Mouse (Mus musculus): ENCODE data around the gene Igfbp6. TPM values are rescaled to one million over a fixed set of nuclear protein-coding genes. Genes with fewer than 3 reads are reported as not detected.

Gene Igfbp6
- polyA plus RNA-seq, 1 experiment from 2014 or later: 3.7 TPM

GRCm38 (mm10) chr15:102102548-102103121, 41.5 kb upstream of the Igfbp6 start:
- WGBS: 15% methylated on average over 6 of the region's 6 CpGs
- Histone ChIP-seq H3K36me3 (peaks cover 28% of the 10 kb centered on the region), H3K27me3 (replicated peaks) (0 out of 2 replicates have a peak, but pooled peaks cover 15% of the 10 kb centered on the region), H3K4me1 (peaks cover 96% of the 10 kb centered on the region), H3K9me3 (no peaks in the 10 kb centered on the region), H3K9ac (peak overlapping the region; percentile 86), H3K4me3 (peak overlapping the region; percentile 64), H3K4me2 (peak overlapping the region; percentile 89), H3K27ac (replicated peaks) (peak overlapping the region; percentile 98)
- ATAC-seq (ENCODE audit: extremely low read depth, insufficient number of reproducible peaks, low FRiP score, low TSS enrichment): no peak

- ATAC-seq (ENCODE audit: extremely low read depth, insufficient number of reproducible peaks, low FRiP score, low TSS enrichment): no peak
- H3K4me3 ChIP-seq: peak overlapping the region; percentile 64
- H3K27ac ChIP-seq (replicated peaks): peak overlapping the region; percentile 98
- 5% methylated on average over 14 of the region's 14 CpGs for WGBS
- H3K4me2 ChIP-seq: peak overlapping the region; percentile 89
- H3K4me1 ChIP-seq: peaks cover 96% of the 10 kb centered on the region
- H3K27me3 ChIP-seq (replicated peaks): 0 out of 2 replicates have a peak, but pooled peaks cover 15% of the 10 kb centered on the region
- H3K9ac ChIP-seq: peak overlapping the region; percentile 86
- H3K9me3 ChIP-seq: no peaks in the 10 kb centered on the region
- peaks cover 28% of the 10 kb centered on the region for H3K36me3 ChIP-seq
Observed at GRCm38 (mm10) chr15:102103371-102103946, 40.7 kb upstream of the Igfbp6 start.

DNA sequence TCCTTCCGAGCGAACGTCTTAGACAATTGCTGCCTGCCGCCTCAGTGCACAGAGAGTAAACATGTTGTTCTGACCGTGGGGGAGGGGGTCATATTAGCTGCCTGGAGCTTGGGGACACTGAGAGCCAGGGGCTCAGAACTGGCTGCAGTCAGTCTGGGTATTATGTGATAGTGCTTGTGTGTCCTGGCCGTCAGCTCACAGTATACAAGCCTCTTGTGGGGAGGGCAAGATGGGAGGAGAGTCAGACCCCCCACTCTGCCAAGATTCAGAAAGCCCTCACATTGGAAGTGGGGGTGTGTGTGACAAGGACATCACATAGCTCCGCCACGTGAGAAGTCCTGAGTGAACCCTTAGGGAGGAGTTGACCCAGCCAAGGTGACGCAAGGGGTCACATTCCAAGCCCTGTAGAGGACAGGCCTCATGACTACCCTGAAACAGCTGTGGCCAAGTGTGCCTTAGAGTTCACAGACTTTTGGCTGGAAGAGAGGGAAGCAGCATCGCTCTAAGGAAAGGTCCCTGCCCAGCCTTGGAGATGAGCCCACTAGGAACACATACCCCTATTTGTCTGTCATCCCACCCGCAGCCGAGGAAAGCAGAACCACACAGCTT, 40.1 kb upstream of the Igfbp6 start:
- Histone ChIP-seq H3K9me3 (no peaks in the 10 kb centered on the region), H3K4me1 (peaks cover 96% of the 10 kb centered on the region), H3K36me3 (peaks cover 31% of the 10 kb centered on the region), H3K27ac (replicated peaks) (peak overlapping the region; percentile 98), H3K4me2 (peak overlapping the region; percentile 89), H3K9ac (peak overlapping the region; percentile 86), H3K4me3 (peak overlapping the region; percentile 64), H3K27me3 (replicated peaks) (0 out of 2 replicates have a peak, but pooled peaks cover 15% of the 10 kb centered on the region)
- ATAC-seq (ENCODE audit: extremely low read depth, insufficient number of reproducible peaks, low FRiP score, low TSS enrichment): no peak
- 20% methylated on average over 12 of the region's 12 CpGs for WGBS

GRCm38 (mm10) chr15:102105360-102105759, 38.8 kb upstream of the Igfbp6 start:
- Histone ChIP-seq H3K36me3 (peaks cover 44% of the 10 kb centered on the region), H3K4me1 (peaks cover 91% of the 10 kb centered on the region), H3K27ac (replicated peaks) (peak overlapping the region; percentile 98), H3K9ac (peak overlapping the region; percentile 68), H3K9me3 (no peaks in the 10 kb centered on the region), H3K27me3 (replicated peaks) (0 out of 2 replicates have a peak, but pooled peaks cover 15% of the 10 kb centered on the region), H3K4me2 (peak overlapping the region; percentile 89), H3K4me3 (peak overlapping the region; percentile 38)
- WGBS: 34% methylated on average over 5 of the region's 5 CpGs
- no peak for ATAC-seq (ENCODE audit: extremely low read depth, insufficient number of reproducible peaks, low FRiP score, low TSS enrichment)

DNA sequence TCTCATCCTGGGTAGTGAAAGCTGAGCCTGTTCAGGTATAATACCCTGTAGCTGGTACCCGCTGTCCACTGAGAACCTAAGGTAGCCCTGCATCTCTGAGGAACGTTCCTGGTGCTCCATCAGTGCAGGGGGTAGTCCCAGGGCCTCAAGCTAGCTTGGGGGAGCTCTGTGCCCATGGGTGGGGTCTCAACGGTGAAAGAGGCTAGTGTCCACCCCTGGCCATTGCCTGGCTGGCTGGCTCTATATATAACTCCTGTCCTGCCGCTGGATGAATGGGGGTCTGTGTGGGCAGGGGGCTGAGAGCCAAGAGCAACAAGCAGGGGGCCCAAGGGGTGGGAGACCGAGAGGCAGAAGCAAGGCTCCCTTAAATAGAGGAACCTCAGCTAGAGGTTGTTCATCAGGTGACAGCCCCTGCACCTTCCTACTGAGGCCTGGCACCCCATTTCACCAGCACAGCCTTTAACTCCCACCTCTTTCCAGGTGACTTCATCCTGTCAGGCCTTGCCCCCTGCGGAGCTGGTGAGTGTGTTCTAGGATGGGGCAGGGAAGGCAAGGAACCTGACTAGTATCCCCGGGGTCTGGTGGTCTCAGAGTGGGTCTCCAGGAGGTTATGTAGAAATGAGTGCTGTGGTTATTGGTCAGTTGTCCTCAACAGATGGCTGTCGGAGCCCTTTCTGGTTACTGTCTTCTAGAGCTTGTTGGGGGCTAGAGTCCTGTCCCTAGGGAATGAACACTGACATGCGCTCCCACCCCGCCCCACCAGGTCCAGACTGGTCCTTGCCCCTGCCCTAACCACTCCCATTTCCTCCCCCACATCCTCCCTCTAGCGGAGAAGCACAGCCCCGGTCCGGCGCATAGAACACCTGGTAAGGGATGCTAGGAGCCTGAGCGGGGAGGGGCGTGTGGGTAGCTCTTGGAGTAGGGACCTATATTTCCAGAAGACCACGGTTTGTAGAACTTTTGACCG, 38.1 kb upstream of the Igfbp6 start:
- 0 out of 2 replicates have a peak, but pooled peaks cover 15% of the 10 kb centered on the region for H3K27me3 ChIP-seq (replicated peaks)
- peaks cover 88% of the 10 kb centered on the region for H3K4me1 ChIP-seq
- H3K27ac ChIP-seq (replicated peaks): peak overlapping the region; percentile 98
- peak overlapping the region; percentile 89 for H3K4me2 ChIP-seq
- H3K36me3 ChIP-seq: peaks cover 51% of the 10 kb centered on the region
- peak overlapping the region; percentile 68 for H3K9ac ChIP-seq
- no peaks in the 10 kb centered on the region for H3K9me3 ChIP-seq
- ATAC-seq (ENCODE audit: extremely low read depth, insufficient number of reproducible peaks, low FRiP score, low TSS enrichment): no peak
- peak overlapping the region; percentile 38 for H3K4me3 ChIP-seq
- WGBS: 29% methylated on average over 18 of the region's 18 CpGs

- Histone ChIP-seq H3K4me2 (peak overlapping the region; percentile 89), H3K27ac (replicated peaks) (no peak overlapping the region), H3K9ac (peak overlapping the region; percentile 30), H3K27me3 (replicated peaks) (0 out of 2 replicates have a peak, but pooled peaks cover 15% of the 10 kb centered on the region), H3K9me3 (no peaks in the 10 kb centered on the region), H3K4me3 (peak overlapping the region; percentile 38), H3K36me3 (peaks cover 59% of the 10 kb centered on the region), H3K4me1 (peaks cover 79% of the 10 kb centered on the region)
- 16% methylated on average over 38 of the region's 38 CpGs for WGBS
- ATAC-seq (ENCODE audit: extremely low read depth, insufficient number of reproducible peaks, low FRiP score, low TSS enrichment): no peak
Observed at GRCm38 (mm10) chr15:102106754-102107456, 37.3 kb upstream of the Igfbp6 start.

DNA sequence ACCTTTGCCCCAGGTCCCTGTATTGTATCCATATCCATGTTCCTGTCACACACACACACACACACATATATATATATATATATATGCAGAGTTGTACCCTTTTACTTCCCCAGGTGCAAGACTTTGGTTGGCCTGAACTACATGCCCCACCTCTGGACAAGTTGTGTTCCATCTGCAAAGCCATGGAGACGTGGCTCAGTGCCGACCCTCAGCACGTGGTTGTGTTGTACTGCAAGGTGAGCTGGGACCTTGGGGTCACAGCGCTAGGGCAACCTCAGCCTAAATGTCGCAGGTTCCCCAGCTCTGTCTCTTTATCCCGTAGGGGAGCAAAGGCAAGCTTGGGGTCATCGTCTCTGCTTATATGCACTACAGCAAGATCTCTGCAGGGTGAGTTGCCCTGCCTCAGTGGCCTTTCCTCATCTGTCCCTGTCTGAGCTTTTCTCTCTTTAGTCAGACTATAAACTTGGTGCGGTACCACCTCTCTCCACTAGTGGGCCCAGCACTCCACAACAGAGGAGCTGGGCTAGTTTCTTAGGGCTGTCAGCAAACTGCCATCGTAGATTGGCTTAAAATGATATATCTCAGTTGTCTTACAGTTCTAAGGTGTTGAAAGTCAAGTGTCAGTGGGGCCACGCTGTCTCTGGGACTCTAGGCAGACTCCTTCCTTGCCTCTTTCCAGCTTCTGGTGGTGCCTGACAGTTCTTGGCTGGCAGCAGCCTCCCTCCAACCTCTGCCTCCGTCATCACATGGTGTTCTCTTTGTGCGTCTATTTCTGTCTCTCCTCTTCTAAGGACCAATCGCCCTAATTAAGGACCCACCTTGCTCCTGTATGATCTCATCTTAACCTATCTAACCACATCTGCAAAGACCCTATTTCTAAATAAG, 36.2 kb upstream of the Igfbp6 start:
- WGBS: 38% methylated on average over 13 of the region's 13 CpGs
- Histone ChIP-seq H3K36me3 (peaks cover 70% of the 10 kb centered on the region), H3K4me3 (no peak overlapping the region), H3K27me3 (replicated peaks) (0 out of 2 replicates have a peak, but pooled peaks cover 15% of the 10 kb centered on the region), H3K4me2 (0 out of 2 replicates have a peak overlapping the region, but pooled peaks have one; percentile 89), H3K4me1 (peaks cover 69% of the 10 kb centered on the region), H3K27ac (replicated peaks) (0 out of 2 replicates have a peak overlapping the region, but pooled peaks have one; percentile 22), H3K9ac (no peak overlapping the region), H3K9me3 (no peaks in the 10 kb centered on the region)
- no peak for ATAC-seq (ENCODE audit: extremely low read depth, insufficient number of reproducible peaks, low FRiP score, low TSS enrichment)

DNA sequence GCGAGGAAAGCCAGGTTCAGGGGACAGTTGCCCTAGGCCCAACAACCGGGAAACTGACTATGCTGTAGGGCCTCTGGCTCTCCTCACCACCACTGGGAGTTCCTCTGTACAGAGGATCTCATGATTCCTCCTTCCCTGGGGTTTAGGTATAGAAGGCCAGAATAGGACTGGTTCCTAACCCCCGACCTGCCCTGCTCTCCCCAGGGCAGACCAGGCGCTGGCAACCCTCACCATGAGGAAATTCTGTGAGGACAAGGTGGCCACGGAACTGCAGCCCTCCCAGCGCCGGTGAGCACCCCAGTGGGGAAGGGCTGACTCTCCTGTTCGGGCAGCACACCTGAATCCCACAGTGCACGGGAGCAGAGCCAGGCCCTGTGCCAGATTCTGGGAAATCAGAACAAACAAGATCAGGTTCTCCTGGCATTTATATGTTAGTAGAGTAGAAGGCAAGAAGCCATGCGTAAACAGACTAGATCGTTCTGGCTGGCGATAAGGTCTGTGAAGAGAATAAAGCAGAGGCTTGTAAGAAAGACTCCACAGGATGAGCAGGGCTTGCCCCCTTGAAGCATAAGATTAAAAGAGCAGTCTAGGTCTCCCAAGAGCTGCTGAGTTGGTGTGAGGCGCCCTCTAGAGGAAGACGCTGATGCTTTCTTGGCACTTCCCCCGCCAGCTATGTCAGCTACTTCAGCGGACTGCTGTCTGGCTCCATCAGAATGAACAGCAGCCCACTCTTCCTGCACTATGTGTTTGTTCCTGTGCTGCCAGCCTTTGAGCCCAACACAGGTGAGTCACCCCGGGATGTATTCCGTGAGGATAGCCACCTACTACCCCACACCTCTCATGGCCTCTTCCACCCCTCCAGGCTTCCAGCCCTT, 35.3 kb upstream of the Igfbp6 start:
- Histone ChIP-seq H3K4me1 (peaks cover 60% of the 10 kb centered on the region), H3K4me3 (no peak overlapping the region), H3K9me3 (no peaks in the 10 kb centered on the region), H3K27me3 (replicated peaks) (0 out of 2 replicates have a peak, but pooled peaks cover 15% of the 10 kb centered on the region), H3K9ac (peak overlapping the region; percentile 30), H3K4me2 (no peak overlapping the region), H3K27ac (replicated peaks) (peak overlapping the region; percentile 22; the same call in 1 of the 2 replicates), H3K36me3 (peaks cover 79% of the 10 kb centered on the region)
- no peak for ATAC-seq (ENCODE audit: extremely low read depth, insufficient number of reproducible peaks, low FRiP score, low TSS enrichment)
- WGBS: 51% methylated on average over 18 of the region's 18 CpGs

DNA sequence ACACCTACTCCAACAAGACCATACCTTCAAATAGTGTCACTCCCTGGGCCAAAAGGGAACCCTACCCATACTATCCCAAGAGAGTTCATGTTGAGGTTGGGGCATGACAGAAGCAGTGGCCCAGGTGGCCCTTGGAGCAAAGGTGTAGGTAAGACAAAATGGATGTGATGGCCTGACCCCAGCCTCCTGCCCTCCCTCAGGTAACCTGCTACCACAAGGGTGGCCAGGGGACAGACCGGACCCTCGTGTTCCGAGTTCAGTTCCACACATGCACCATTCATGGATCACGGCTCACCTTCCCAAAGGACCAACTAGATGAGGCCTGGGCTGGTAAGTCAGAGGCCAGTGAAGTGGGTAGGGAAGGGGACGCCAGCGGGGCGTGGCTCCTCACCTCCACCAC, 33.9 kb upstream of the Igfbp6 start:
- H3K27ac ChIP-seq (replicated peaks): no peak overlapping the region
- no peak overlapping the region for H3K4me3 ChIP-seq
- H3K27me3 ChIP-seq (replicated peaks): 0 out of 2 replicates have a peak, but pooled peaks cover 14% of the 10 kb centered on the region
- no peaks in the 10 kb centered on the region for H3K9me3 ChIP-seq
- ATAC-seq (ENCODE audit: extremely low read depth, insufficient number of reproducible peaks, low FRiP score, low TSS enrichment): no peak
- no peak overlapping the region for H3K4me2 ChIP-seq
- H3K4me1 ChIP-seq: peaks cover 46% of the 10 kb centered on the region
- 93% methylated on average over 7 of the region's 7 CpGs for WGBS
- no peak overlapping the region for H3K9ac ChIP-seq
- H3K36me3 ChIP-seq: peaks cover 90% of the 10 kb centered on the region

Measured in heart, embryonic 13.5 days (tissue).